Mouse (Mus musculus): ENCODE results near the gene Ube2j2. TPM values are rescaled to one million over a fixed set of nuclear protein-coding genes. Genes with fewer than 3 reads are reported as not detected.

Ube2j2 gene
- polyA plus RNA-seq (2015; fragmentation: Nextera tagmentation; extraction: Ambion mirVana) = 101 and 104 TPM in 2 replicates

DNA sequence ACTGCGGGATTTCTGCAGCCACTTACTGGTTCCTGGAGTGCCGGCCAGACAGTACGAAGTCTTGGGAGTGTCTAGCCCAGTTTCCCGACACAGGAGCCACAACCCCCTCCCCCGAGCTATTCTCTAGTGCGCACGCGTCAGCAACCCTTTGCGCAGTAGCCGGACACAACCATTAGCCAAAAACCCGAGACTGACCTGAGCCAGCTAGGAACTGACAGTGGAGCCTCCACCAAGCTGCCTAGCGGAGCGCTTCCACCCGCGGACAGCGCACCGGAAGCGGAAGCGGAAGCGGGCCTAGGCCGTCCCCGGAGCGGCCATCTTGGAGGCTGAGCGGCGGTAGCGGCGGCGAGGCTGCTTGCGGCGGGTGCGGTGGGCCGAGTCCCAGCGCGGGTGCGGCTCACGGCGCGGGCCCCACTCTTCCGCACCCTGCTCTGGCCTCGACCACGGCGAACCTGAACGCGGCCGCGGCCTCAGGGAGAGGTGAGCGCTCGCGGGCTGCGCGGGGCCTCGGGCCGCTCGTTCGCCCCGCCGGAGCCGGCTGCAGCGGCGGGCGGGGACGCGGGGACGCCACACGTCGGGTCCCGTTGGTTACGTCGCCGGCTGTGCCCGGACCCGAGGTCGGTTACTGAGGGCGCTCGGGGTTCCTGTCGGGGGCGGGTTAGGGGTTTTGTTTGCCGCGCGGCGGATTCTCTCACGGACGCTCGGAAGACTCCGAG lies at the start of gene Ube2j2:
TSS of gene Ube2j2 (plus strand) at position 298 of the 716 bp plus-strand sequence.
- H3K4me3 ChIP-seq (ENCODE audit: low read depth, low read length) = peak within 1 kb of the TSS; percentile 99
- H3K36me3 ChIP-seq (ENCODE audit: control insufficient read depth, insufficient read depth) = peaks cover 21% of the 10 kb centered on the region; the same call in 1 of the 2 replicates
- no peaks in the 10 kb centered on the region for H3K27me3 ChIP-seq (replicated peaks; ENCODE audit: control insufficient read depth, insufficient read depth, low read length)
- WGBS = under 1% methylated on average over 79 of the region's 85 CpGs
- TF ChIP-seq CTCF (IDR thresholded peaks at IDR 0.05; ENCODE audit: low read depth) = no peak; the same call in 1 of the 2 replicates
- H3K9ac ChIP-seq (ENCODE audit: low read depth, low read length) = peak within 1 kb of the TSS; percentile 92
- peak within 1 kb of the TSS; percentile 95 for H3K27ac ChIP-seq (ENCODE audit: low read depth, low read length)
- peak within 1 kb of the TSS; percentile 84 for H3K4me2 ChIP-seq (replicated peaks; ENCODE audit: low read depth)
- no peaks in the 10 kb centered on the region for H3K9me3 ChIP-seq (ENCODE audit: control insufficient read depth)
- peak; percentile 94 for ATAC-seq
- H3K4me1 ChIP-seq (replicated peaks; ENCODE audit: control insufficient read depth, insufficient read depth, low read length) = peaks cover 7% of the 10 kb centered on the region

DNA sequence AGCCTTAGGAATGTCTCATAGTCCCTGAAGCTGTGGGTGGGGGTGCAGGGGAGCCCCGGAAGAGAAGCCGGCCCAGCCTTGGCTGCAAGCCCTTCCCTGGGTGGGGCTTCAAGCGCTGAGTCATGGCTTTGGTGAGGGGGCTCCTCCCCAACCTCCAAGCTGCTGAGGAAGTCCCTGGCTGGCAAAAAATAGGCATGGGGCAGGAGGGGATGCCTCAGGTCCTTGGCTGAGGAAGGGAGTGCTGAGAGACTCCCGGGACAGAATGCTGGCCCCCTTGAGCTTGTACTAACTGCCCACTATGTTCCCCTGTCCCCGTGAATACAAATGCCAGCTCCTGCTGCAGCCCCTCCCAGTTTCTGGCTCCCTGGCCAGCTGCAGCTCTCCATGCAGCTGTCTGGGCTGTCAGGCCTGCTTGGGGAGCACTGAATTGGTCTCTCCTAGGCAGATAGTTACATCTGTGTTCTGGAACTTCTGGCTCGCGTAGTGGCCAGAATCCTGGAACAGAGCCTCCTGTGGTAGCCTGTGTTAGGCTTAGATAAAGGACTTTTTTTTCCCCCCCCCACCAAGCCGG lies 49.2 kb upstream of the Ube2j2 start:
- WGBS = 27% methylated on average over 8 of the region's 8 CpGs
- H3K27ac ChIP-seq (ENCODE audit: low read depth, low read length) = no peak overlapping the region
- H3K4me2 ChIP-seq (replicated peaks; ENCODE audit: low read depth) = peak overlapping the region; percentile 40
- no peaks in the 10 kb centered on the region for H3K27me3 ChIP-seq (replicated peaks; ENCODE audit: control insufficient read depth, insufficient read depth, low read length)
- peaks cover 7% of the 10 kb centered on the region; the same call in 1 of the 2 replicates for H3K4me1 ChIP-seq (replicated peaks; ENCODE audit: control insufficient read depth, insufficient read depth, low read length)
- H3K9me3 ChIP-seq (ENCODE audit: control insufficient read depth) = no peaks in the 10 kb centered on the region
- no peak overlapping the region for H3K4me3 ChIP-seq (ENCODE audit: low read depth, low read length)
- TF ChIP-seq CTCF (IDR thresholded peaks at IDR 0.05; ENCODE audit: low read depth) = peak; percentile 17; the same call in 1 of the 2 replicates
- no peak overlapping the region for H3K9ac ChIP-seq (ENCODE audit: low read depth, low read length)
- ATAC-seq = no peak
- H3K36me3 ChIP-seq (ENCODE audit: control insufficient read depth, insufficient read depth) = peaks cover 28% of the 10 kb centered on the region

DNA sequence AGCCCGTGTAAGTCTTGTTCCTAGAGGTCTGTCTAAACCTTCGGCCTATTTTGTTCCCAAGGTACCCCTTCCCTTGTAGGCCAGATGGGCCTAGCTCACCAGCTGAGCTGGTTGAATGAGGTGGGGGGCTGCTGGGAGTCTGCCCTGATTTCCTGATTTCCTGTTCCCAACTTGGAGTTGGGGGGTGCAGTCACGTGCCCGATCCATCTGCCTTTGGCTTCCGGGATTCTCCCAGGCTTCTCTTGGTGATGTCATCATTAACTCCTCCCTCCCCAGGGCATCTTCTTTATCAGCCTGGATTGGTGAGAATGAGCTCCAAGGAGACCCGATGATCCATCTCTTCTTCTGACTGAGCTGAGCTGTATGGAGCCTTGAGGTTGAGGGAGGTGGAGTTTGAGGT lies 48.4 kb upstream of the Ube2j2 start:
- H3K36me3 ChIP-seq (ENCODE audit: control insufficient read depth, insufficient read depth) = peaks cover 31% of the 10 kb centered on the region
- TF ChIP-seq CTCF (IDR thresholded peaks at IDR 0.05; ENCODE audit: low read depth) = no peak
- H3K9me3 ChIP-seq (ENCODE audit: control insufficient read depth) = no peaks in the 10 kb centered on the region
- H3K4me1 ChIP-seq (replicated peaks; ENCODE audit: control insufficient read depth, insufficient read depth, low read length) = peaks cover 7% of the 10 kb centered on the region; the same call in 1 of the 2 replicates
- WGBS = 41% methylated on average over 6 of the region's 6 CpGs
- no peak overlapping the region; the same call in 1 of the 2 replicates for H3K9ac ChIP-seq (ENCODE audit: low read depth, low read length)
- no peak for ATAC-seq
- H3K4me2 ChIP-seq (replicated peaks; ENCODE audit: low read depth) = peak overlapping the region; percentile 40
- H3K27ac ChIP-seq (ENCODE audit: low read depth, low read length) = no peak overlapping the region
- H3K4me3 ChIP-seq (ENCODE audit: low read depth, low read length) = 0 out of 2 replicates have a peak overlapping the region, but pooled peaks have one; percentile 11
- H3K27me3 ChIP-seq (replicated peaks; ENCODE audit: control insufficient read depth, insufficient read depth, low read length) = no peaks in the 10 kb centered on the region

DNA sequence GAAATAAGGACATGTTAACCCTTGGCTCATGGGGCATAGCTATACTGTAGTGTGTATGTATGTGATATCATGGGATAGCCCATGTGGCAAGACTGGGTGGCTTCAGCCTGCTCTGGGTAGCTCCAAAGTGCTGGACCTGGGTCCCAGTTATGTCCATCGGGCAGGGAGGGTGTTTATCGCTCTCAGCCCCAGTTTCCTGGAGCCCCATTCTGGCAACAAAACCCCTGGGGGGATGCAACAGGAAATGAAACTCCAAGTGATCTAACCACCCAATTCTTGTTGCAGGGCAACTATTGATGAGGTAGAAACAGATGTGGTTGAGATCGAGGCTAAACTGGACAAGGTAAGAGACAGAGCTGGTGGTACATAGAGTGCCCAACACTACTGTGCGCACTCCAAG lies 47.8 kb upstream of the Ube2j2 start:
- H3K36me3 ChIP-seq (ENCODE audit: control insufficient read depth, insufficient read depth) = peaks cover 36% of the 10 kb centered on the region
- H3K9ac ChIP-seq (ENCODE audit: low read depth, low read length) = no peak overlapping the region
- peaks cover 4% of the 10 kb centered on the region; the same call in 1 of the 2 replicates for H3K4me1 ChIP-seq (replicated peaks; ENCODE audit: control insufficient read depth, insufficient read depth, low read length)
- no peak overlapping the region for H3K27ac ChIP-seq (ENCODE audit: low read depth, low read length)
- WGBS = 91% methylated on average over 4 of the region's 4 CpGs
- no peak overlapping the region for H3K4me2 ChIP-seq (replicated peaks; ENCODE audit: low read depth)
- H3K27me3 ChIP-seq (replicated peaks; ENCODE audit: control insufficient read depth, insufficient read depth, low read length) = no peaks in the 10 kb centered on the region
- no peak for TF ChIP-seq CTCF (IDR thresholded peaks at IDR 0.05; ENCODE audit: low read depth)
- no peak for ATAC-seq
- H3K9me3 ChIP-seq (ENCODE audit: control insufficient read depth) = no peaks in the 10 kb centered on the region
- no peak overlapping the region for H3K4me3 ChIP-seq (ENCODE audit: low read depth, low read length)

DNA sequence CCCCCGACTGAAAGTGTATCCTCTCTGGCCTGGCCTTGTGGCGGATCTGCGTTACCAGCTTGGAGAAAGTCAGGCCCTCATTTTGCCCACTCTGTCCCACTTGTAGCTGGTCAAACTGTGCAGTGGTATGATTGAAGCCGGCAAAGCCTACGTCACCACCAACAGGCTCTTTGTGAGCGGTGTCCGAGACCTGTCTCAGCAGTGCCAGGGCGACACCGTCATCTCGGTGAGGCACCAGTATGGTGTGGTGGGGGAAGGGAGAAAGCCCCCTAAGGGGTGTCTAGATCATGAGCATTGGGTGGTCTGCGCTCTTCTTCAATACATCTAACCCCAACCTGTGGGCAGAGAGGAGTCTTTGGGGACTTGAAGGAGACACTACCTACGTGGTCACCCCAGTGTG lies 47.2 kb upstream of the Ube2j2 start:
- 96% methylated on average over 12 of the region's 12 CpGs for WGBS
- Histone ChIP-seq H3K4me3 (ENCODE audit: low read depth, low read length) (no peak overlapping the region), H3K9me3 (ENCODE audit: control insufficient read depth) (no peaks in the 10 kb centered on the region), H3K27ac (ENCODE audit: low read depth, low read length) (no peak overlapping the region; the same call in 1 of the 2 replicates), H3K4me2 (replicated peaks; ENCODE audit: low read depth) (no peak overlapping the region), H3K9ac (ENCODE audit: low read depth, low read length) (no peak overlapping the region), H3K36me3 (ENCODE audit: control insufficient read depth, insufficient read depth) (peaks cover 42% of the 10 kb centered on the region), H3K4me1 (replicated peaks; ENCODE audit: control insufficient read depth, insufficient read depth, low read length) (peaks cover 4% of the 10 kb centered on the region; the same call in 1 of the 2 replicates), H3K27me3 (replicated peaks; ENCODE audit: control insufficient read depth, insufficient read depth, low read length) (no peaks in the 10 kb centered on the region)
- TF ChIP-seq CTCF (IDR thresholded peaks at IDR 0.05; ENCODE audit: low read depth) = no peak
- no peak for ATAC-seq

DNA sequence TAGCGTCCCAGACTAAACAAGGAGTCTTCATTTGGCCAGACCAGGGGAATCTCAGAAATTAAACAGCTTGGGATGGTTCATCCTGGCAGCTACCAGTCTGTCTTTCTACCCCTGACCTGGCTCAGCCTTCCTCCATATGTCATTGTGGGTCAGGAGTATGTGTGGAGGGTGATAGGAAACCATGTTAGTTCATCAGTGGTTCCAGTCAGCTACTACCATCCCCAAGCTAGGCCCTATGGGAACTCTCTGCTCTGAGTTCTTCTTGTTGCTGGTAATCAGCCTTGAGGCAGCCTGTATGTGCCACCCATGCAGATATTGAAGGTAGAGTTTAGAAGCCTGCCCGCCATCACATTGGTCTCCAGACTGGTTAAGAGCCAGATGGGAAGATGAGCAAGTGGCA lies 45.3 kb upstream of the Ube2j2 start:
- H3K27me3 ChIP-seq (replicated peaks; ENCODE audit: control insufficient read depth, insufficient read depth, low read length) = no peaks in the 10 kb centered on the region

More for the DNA sequence above, 45.3 kb upstream of the Ube2j2 start:
- Histone ChIP-seq H3K4me1 (replicated peaks; ENCODE audit: control insufficient read depth, insufficient read depth, low read length) (peaks cover 4% of the 10 kb centered on the region; the same call in 1 of the 2 replicates), H3K4me3 (ENCODE audit: low read depth, low read length) (no peak overlapping the region), H3K36me3 (ENCODE audit: control insufficient read depth, insufficient read depth) (peaks cover 59% of the 10 kb centered on the region), H3K27ac (ENCODE audit: low read depth, low read length) (no peak overlapping the region), H3K9ac (ENCODE audit: low read depth, low read length) (no peak overlapping the region), H3K9me3 (ENCODE audit: control insufficient read depth) (no peaks in the 10 kb centered on the region), H3K4me2 (replicated peaks; ENCODE audit: low read depth) (no peak overlapping the region)
- WGBS = 96% methylated on average over 2 of the region's 2 CpGs
- no peak for TF ChIP-seq CTCF (IDR thresholded peaks at IDR 0.05; ENCODE audit: low read depth)
- no peak for ATAC-seq

Data from intestine, postnatal 0 days (tissue).